Mouse (Mus musculus) ES-Bruce4 (cell line): Measurements from ENCODE around the gene Abcf1. TPM values are rescaled to one million over a fixed set of nuclear protein-coding genes. Genes with fewer than 3 reads are reported as not detected.

Experiments
- H3K27ac ChIP-seq: 2 replicates; pipeline ENCODE4 v1.5.1; 2012; ENCODE audit warnings: low read length, inconsistent platforms; ENCODE audit not compliant: insufficient read depth
- H3K27me3 ChIP-seq: 2 replicates; pipeline ENCODE4 v1.6.1; 2012; ENCODE audit warnings: mild to moderate bottlenecking, low read length, inconsistent platforms; ENCODE audit not compliant: control insufficient read depth, poor library complexity, insufficient read depth, severe bottlenecking
- H3K36me3 ChIP-seq: 2 replicates; pipeline ENCODE4 v1.6.1; 2012; ENCODE audit warnings: inconsistent platforms, mild to moderate bottlenecking, low read length, moderate library complexity; ENCODE audit not compliant: control insufficient read depth, poor library complexity, insufficient read depth, severe bottlenecking
- H3K4me1 ChIP-seq: one replicate; pipeline ENCODE4 v1.8.1; 2011; ENCODE audit warnings: low read length; ENCODE audit not compliant: control insufficient read depth, insufficient read depth
- H3K4me3 ChIP-seq: 2 replicates; pipeline ENCODE4 v1.5.1; 2011; ENCODE audit warnings: low read depth, mild to moderate bottlenecking, low read length
- H3K9ac ChIP-seq: 2 replicates; pipeline ENCODE4 v1.6.1; 2012; ENCODE audit warnings: low read depth, mild to moderate bottlenecking, inconsistent platforms; ENCODE audit not compliant: poor library complexity, severe bottlenecking
- H3K9me3 ChIP-seq: replicated peaks from 2 replicates; pipeline ENCODE4 v1.6.1; 2012; ENCODE audit warnings: mild to moderate bottlenecking, low read length, inconsistent platforms; ENCODE audit not compliant: control insufficient read depth, poor library complexity, insufficient read depth, severe bottlenecking
- CTCF ChIP-seq: IDR thresholded peaks from one replicate; pipeline ENCODE4 v1.8.1; 2011; ENCODE audit warnings: low read depth, low read length
- EP300 ChIP-seq: IDR thresholded peaks from 2 replicates; pipeline ENCODE4 v1.6.1; 2011; ENCODE audit warnings: low read depth, low read length; ENCODE audit not compliant: insufficient read depth
- POLR2A ChIP-seq: IDR thresholded peaks from one replicate; pipeline ENCODE4 v1.8.1; 2011; ENCODE audit warnings: low read length; ENCODE audit not compliant: insufficient read depth
- polyA plus RNA-seq: library from polyadenylated mRNA; stranded (reverse); fragments of >200 nt; gene quantifications from 2 replicates; pipeline ENCODE4 v1.2.4, GENCODE M21; 2011; ENCODE audit warnings: low read depth; ENCODE audit not compliant: missing spikeins, insufficient read depth, insufficient read length

Abcf1 gene
- polyA plus RNA-seq, 1 experiment, result 213 TPM

GRCm38 (mm10) chr17:35923281-35923680, 46.3 kb downstream of the Abcf1 start:
- Histone ChIP-seq H3K36me3 (peaks cover 43% of the 10 kb centered on the region), H3K27ac (no peak overlapping the region), H3K4me1 (peaks cover 2% of the 10 kb centered on the region), H3K27me3 (no peaks in the 10 kb centered on the region), H3K9me3 (no peaks in the 10 kb centered on the region), H3K4me3 (no peak overlapping the region), H3K9ac (no peak overlapping the region)
- TF ChIP-seq POLR2A (no peak), CTCF (no peak), EP300 (no peak)

- no peak overlapping the region for H3K4me3 ChIP-seq
- H3K27me3 ChIP-seq, result no peaks in the 10 kb centered on the region
- no peaks in the 10 kb centered on the region for H3K9me3 ChIP-seq
- H3K9ac ChIP-seq, result no peak overlapping the region
- H3K27ac ChIP-seq, result no peak overlapping the region
- peaks cover 2% of the 10 kb centered on the region for H3K4me1 ChIP-seq
- H3K36me3 ChIP-seq, result peaks cover 41% of the 10 kb centered on the region
- TF ChIP-seq POLR2A (no peak), CTCF (no peak), EP300 (no peak)
Observed at GRCm38 (mm10) chr17:35922566-35922965, 47.0 kb downstream of the Abcf1 start.

GRCm38 (mm10) chr17:35921710-35922109, 47.9 kb downstream of the Abcf1 start:
- Histone ChIP-seq H3K27ac (no peak overlapping the region), H3K9me3 (no peaks in the 10 kb centered on the region), H3K4me1 (peaks cover 2% of the 10 kb centered on the region), H3K27me3 (no peaks in the 10 kb centered on the region), H3K4me3 (no peak overlapping the region), H3K9ac (no peak overlapping the region), H3K36me3 (peaks cover 43% of the 10 kb centered on the region)
- TF ChIP-seq CTCF, result no peak
- no peak for TF ChIP-seq EP300
- no peak for TF ChIP-seq POLR2A

DNA sequence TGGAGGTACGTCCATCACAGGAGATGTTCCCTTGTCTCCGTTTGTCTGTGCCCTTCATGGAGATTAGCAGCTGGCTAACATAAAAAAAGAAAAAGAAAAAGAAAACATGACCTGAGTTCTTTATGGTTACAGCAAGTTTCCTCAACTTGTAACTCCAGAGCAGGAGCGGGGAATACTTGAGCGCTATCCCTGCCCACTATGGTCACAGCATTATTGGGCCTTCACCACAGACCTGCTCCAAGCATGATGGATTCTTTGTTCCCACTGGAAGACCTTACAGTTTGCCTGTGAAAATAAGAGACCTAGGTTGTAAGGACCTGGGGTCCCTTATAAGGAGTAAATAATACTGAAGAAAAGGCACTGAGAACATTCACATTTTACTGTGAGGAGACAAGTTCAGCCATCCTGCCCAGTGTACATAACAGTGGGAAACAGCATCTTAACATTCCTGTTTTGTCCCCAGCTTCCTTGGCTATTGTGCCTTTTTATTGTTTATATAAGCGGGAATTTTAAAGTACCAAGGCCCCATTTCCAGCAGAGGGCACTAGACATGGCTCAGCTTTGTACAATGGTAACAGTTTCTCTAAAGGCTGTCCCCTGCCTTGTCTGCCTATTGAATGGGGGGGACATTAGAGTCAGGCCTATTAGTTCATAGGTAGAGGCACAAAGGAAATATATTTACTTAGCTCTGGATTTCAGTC, 48.5 kb downstream of the Abcf1 start:
- Histone ChIP-seq H3K4me3 (no peak overlapping the region), H3K36me3 (peaks cover 36% of the 10 kb centered on the region), H3K9me3 (no peaks in the 10 kb centered on the region), H3K4me1 (peaks cover 2% of the 10 kb centered on the region), H3K27ac (no peak overlapping the region), H3K27me3 (no peaks in the 10 kb centered on the region), H3K9ac (no peak overlapping the region)
- TF ChIP-seq CTCF (no peak), POLR2A (no peak), EP300 (no peak)

GRCm38 (mm10) chr17:35920384-35920783, 49.2 kb downstream of the Abcf1 start:
- Histone ChIP-seq H3K4me3 (no peak overlapping the region), H3K9ac (no peak overlapping the region)

DNA sequence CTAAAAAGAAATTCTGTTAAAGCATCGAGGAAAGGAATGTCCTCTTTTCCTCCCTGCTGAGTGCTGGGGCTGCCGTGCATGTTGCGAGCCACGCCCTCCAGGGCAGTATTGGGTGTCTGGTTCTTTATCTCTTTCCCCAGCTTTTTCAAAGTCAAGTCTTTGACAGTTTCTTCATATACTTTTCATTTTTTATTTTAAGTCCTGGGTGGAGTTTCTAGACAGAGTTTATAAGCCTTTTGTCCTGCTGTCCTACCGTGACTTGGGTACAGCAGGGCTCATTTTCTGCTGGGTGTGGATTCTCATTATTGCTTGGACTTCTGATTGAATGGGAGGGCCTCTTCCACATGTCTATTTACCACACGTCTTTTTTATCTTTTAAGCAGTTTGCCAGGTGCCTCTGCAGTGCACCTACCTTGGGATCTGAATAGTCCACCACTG, 49.7 kb downstream of the Abcf1 start:
- Histone ChIP-seq H3K9me3 (no peaks in the 10 kb centered on the region), H3K4me1 (peaks cover 2% of the 10 kb centered on the region), H3K36me3 (peaks cover 34% of the 10 kb centered on the region), H3K27me3 (no peaks in the 10 kb centered on the region), H3K27ac (peak overlapping the region; percentile 92), H3K4me3 (no peak overlapping the region), H3K9ac (peak overlapping the region; percentile 75)
- TF ChIP-seq EP300 (no peak), POLR2A (no peak), CTCF (no peak)

More at GRCm38 (mm10) chr17:35920384-35920783, 49.2 kb downstream of the Abcf1 start:
- Histone ChIP-seq H3K36me3 (peaks cover 34% of the 10 kb centered on the region), H3K27ac (0 out of 2 replicates have a peak overlapping the region, but pooled peaks have one; percentile 92), H3K9me3 (no peaks in the 10 kb centered on the region), H3K27me3 (no peaks in the 10 kb centered on the region), H3K4me1 (peaks cover 2% of the 10 kb centered on the region)
- TF ChIP-seq EP300 (no peak), CTCF (no peak), POLR2A (no peak)
